Mouse (Mus musculus): ENCODE measurements around the gene Col9a3. TPM values are rescaled to one million over a fixed set of nuclear protein-coding genes. Genes with fewer than 3 reads are reported as not detected.

Col9a3 gene
- total RNA-seq (2021): 1 to 10 TPM; 2.2 to 2.7 TPM
- long read RNA-seq, experiment 1, partial matches to known transcripts: 1 of 4 reads
- long read RNA-seq, experiment 1, other reads (novel, unspliced or antisense): 2 of 4 reads
- long read RNA-seq, experiment 2: 0 reads

- DNase-seq (ENCODE audit: low spot score in 2 of 2): no peak
These were observed at the start of gene Col9a3 for GRCm38 (mm10) chr2:180597490-180597889. Gene Col9a3, plus strand, starts transcription at chr2:180597790.

GRCm38 (mm10) chr2:180552340-180552739 lies 45.2 kb upstream of the Col9a3 start:
- no peak for DNase-seq (ENCODE audit: low spot score in 2 of 2)

GRCm38 (mm10) chr2:180555219-180555618 lies 42.4 kb upstream of the Col9a3 start:
- DNase-seq (ENCODE audit: low spot score in 2 of 2): no peak

GRCm38 (mm10) chr2:180556470-180556869 lies 41.1 kb upstream of the Col9a3 start:
- no peak for DNase-seq (ENCODE audit: low spot score in 2 of 2)

- DNase-seq (ENCODE audit: low spot score in 2 of 2): no peak
These were observed 37.3 kb upstream of the Col9a3 start for GRCm38 (mm10) chr2:180560245-180560644.

- DNase-seq (ENCODE audit: low spot score in 2 of 2): no peak
These were observed 35.4 kb upstream of the Col9a3 start for GRCm38 (mm10) chr2:180562146-180562545.

- no peak for DNase-seq (ENCODE audit: low spot score in 2 of 2)
These were observed 34.3 kb upstream of the Col9a3 start for GRCm38 (mm10) chr2:180563296-180563695.

GRCm38 (mm10) chr2:180563841-180564240 lies 33.7 kb upstream of the Col9a3 start:
- no peak for DNase-seq (ENCODE audit: low spot score in 2 of 2)

GRCm38 (mm10) chr2:180566240-180566913 lies 31.2 kb upstream of the Col9a3 start:
- DNase-seq (ENCODE audit: low spot score in 2 of 2): peak in 1 of 2 experiments; percentile 54

- no peak for DNase-seq (ENCODE audit: low spot score in 2 of 2)
These were observed 28.5 kb upstream of the Col9a3 start for GRCm38 (mm10) chr2:180569028-180569643.

GRCm38 (mm10) chr2:180576482-180576881 lies 21.1 kb upstream of the Col9a3 start:
- DNase-seq (ENCODE audit: low spot score in 2 of 2): no peak

- DNase-seq (ENCODE audit: low spot score in 2 of 2): peak in 1 of 2 experiments; percentile 61
These were observed 18.9 kb upstream of the Col9a3 start for GRCm38 (mm10) chr2:180578686-180579085.

- DNase-seq (ENCODE audit: low spot score in 2 of 2): no peak
These were observed 16.6 kb upstream of the Col9a3 start, which contains the start of gene Mrgbp for GRCm38 (mm10) chr2:180581002-180581401. Gene Mrgbp, plus strand, starts transcription at chr2:180581304.

GRCm38 (mm10) chr2:180582481-180583153 lies 15.0 kb upstream of the Col9a3 start:
- peak; percentile 97 for DNase-seq (ENCODE audit: low spot score in 2 of 2)

GRCm38 (mm10) chr2:180583154-180583507 lies 14.5 kb upstream of the Col9a3 start:
- DNase-seq (ENCODE audit: low spot score in 2 of 2): no peak

GRCm38 (mm10) chr2:180588736-180589122 lies 8.9 kb upstream of the Col9a3 start:
- no peak for DNase-seq (ENCODE audit: low spot score in 2 of 2)

GRCm38 (mm10) chr2:180589123-180589831 lies 8.3 kb upstream of the Col9a3 start, which contains the start of gene Ogfr:
Gene Ogfr, plus strand, starts transcription at chr2:180589245.
- DNase-seq (ENCODE audit: low spot score in 2 of 2): peak; percentile 70 to 85

GRCm38 (mm10) chr2:180598157-180598705 lies 641 bp downstream of the Col9a3 start:
- no peak for DNase-seq (ENCODE audit: low spot score in 2 of 2)

GRCm38 (mm10) chr2:180600569-180601021 lies 3.0 kb downstream of the Col9a3 start:
- DNase-seq (ENCODE audit: low spot score in 2 of 2): no peak

GRCm38 (mm10) chr2:180604781-180605180 lies 7.2 kb downstream of the Col9a3 start:
- no peak for DNase-seq (ENCODE audit: low spot score in 2 of 2)

GRCm38 (mm10) chr2:180610283-180610682 lies 12.7 kb downstream of the Col9a3 start:
- no peak for DNase-seq (ENCODE audit: low spot score in 2 of 2)

Measured in gastrocnemius, postnatal 4 days (tissue).